Mouse (Mus musculus) thymus, adult 18-20 months (tissue): Measurements from ENCODE around the gene Lnx1.
A peak's percentile ranks its signal among the peaks of the same experiment; 100 is the strongest.

ENCODE experiments used
- DNase-seq, 2 experiments: peaks; one replicate each; pipeline ENCODE4 v3.0.0; 2022; ENCODE audit warnings: mixed read lengths in 2 of 2

Lnx1 gene

DNA sequence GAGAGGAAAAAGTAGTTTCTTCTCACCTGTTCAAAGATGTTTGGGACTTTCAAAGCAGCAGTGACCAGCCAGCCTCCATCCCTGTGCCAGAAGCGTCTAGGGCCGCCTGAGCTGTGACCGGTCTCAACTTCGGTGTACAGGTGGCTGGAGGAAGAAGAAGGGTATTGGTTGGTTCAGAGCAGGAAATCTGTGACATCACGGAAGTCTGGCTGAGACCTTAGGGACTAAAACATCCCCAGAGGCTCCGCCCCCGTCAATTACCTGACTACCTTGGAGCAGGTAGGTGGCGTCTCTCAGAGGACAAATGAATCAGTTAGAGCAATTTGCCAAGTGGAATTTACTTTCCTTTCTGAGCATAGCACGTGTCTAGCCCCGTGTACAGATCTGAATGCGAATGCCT is at the start of gene Lnx1:
Gene Lnx1 (minus strand): TSS at position 147 of the 400 bp plus-strand sequence.
- DNase-seq: no peak

DNA sequence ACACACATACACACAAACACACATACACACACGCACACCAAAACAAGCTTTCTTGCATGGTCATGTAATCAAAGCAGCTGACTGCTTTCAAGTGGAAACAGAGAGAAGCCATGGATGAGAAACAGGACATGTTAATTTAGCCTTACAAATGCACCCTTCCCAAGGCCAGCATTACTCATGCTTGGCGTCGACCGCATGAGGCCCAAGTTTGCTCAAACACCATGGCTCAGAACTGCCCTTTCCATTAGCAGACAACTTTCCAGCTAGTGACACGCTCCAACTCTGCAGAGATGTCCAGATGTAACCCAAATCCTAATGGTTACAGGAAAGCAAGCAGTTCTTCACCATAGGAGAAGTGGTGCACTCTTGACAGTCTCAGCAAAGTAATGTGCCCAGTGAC is 47.8 kb upstream of the Lnx1 start:
- DNase-seq: no peak

DNA sequence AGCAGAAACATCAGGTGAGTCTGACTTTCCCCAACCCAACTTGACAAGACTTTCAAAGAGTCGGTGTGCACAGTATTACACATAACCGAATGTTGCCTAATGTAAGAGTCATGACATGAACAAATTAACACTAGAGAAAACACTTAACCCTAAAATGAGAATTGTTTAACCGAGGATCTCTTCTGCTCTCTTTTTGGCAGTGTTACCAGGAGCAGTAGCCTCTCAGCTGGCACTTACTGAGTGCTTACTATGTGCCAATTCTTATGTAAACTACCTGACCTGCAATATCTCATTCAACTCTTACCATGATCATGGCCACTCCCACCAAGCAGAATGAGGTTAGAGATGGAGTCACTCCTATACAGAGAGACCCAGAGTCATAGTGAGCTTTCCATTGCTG is 44.8 kb upstream of the Lnx1 start:
- no peak for DNase-seq

DNA sequence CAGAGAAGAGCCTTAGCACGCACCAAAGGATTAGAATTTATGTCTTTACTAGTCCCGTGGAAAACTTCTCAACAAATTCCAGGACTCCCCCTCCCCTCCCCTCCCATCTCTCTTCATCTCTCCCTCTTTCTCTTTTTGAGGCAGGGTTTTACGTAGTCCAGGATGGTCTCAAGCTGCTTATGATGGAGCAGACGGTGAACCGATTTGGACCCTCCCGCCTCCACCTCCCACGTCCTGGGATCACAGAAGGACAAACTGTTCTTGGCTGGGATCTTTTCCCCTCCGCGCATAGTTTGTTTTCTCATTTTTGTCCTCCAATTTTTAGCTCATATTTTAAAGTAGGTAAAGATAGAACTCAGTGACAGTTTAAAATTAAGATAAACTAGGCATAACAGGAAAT is 38.2 kb upstream of the Lnx1 start:
- DNase-seq: no peak

DNA sequence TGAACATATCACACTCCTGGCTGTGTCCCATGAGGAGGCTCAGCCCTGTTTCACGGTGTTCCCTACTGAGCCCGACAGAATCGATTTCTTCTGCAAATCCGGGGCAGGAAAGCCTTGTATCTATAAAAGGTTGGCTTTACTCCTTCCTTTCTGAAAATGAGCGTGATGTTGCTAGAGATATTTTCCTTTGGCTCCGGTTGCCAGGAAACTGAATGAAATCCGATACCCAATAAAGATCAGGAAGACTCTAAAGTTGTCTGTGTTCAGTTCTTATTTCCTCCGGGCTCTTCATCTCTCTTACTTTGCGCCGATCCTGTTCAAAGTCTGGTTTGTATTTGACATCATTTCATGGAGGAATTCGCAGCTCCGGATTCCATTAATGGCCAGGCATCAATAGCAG is 36.7 kb upstream of the Lnx1 start:
- DNase-seq: no peak

DNA sequence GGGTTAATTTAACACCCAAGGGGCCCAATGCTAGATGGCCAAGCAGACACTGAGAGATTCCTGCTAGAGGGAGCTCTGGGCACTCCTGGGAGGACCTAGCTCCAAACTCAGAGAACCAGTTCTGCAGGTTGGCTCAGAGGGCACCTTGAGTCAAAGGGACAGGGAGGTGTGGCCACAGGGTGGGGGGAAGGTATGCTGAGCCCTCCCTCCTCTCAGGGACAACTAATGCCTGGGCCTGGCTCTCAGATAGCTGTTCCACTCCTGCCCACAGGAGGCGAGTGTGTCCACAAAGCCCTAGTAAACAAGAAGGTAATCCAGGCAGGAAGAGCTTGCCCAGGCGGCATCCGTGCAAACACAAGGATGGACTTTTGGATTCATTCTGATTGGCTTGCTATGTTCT is 35.6 kb upstream of the Lnx1 start:
- DNase-seq: no peak

DNA sequence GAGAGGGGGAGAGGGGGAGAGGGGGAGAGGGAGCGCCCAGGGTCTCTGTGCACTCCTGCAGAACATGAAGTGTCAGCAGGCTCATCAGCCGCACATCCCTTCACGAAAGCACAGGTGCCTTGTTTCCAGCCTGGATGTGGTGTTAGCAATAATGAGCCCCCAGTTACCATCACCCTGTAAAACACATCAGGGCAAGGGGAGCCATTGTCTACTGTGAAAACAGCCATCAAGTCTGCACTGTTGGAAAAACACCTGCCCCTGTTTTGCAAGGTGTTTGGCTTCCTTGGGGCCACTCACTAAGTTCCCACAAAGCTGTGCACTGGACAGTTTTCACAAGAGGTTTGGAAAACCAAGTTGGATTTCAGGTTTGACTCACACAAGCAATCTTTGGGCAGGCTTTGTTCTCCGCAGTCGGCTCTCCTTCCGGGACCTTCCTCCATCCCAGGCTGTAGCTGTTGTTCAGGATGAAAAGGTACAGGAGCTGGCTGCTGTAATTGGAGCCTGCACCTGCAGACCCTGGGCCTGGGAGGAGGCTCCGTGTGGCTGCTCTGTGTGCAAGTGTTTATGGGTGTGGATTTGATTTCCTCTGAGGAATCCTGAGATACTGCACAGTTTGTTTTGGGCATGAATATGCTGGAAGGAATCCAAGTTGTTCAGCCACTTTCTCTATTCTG is 31.3 kb upstream of the Lnx1 start:
- DNase-seq: no peak

DNA sequence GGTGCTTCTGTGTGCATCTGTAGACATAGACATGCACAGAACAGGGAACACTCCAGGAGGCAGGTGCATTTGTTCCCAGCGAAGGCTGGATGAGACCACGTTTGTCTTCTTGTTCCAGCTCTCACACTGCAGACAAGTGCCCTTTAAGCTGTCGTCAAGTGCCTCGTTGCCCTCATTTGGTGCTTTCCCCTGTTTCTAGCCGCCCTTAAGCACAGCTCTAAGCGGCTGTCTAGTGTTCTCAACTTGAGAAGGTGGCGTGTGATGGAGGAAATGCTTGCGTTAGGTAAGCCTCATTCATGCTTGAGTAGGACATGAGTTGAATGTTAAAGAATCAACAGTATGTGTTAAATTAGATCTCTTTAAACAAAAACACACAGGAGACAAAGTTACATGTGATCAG is 29.9 kb upstream of the Lnx1 start:
- no peak for DNase-seq

DNA sequence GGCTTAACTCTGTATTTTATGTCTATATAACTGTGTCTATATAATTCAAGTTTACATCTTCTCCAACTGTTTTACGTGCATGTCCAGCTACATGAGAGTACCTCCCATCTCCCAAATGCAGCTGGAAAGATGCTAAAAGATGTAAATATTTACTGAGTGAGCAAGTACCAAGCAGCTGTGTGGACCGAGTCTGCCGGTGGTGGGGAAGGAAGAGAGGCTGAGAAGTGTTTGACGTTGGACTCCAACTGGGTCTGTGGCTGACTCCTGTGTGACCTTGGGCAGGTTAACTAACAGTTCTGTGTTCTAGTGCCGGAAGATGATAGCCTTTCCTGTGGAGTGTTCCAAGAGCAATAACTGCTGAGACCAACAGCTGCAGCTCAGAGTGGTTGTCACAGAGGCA is 27.9 kb upstream of the Lnx1 start:
- DNase-seq: no peak

DNA sequence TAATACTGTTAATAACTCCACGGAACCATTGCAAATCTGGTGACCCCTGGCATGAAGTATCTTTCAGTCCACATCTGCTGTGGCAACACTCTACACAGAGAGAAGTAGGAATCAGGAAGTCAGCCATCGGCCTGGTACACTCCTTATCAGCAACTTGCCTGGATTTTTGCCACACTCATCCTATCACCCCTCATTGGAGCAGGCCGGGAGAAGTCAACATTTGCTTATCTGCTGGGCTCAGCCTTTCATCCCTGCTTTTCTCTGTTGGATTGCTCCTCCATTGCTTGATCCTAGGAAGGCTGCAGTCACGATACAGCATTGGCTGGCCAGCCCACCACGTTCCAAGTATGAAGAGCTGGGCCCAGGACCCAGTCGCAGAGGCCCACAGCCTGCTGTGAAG is 26.9 kb upstream of the Lnx1 start:
- no peak for DNase-seq

DNA sequence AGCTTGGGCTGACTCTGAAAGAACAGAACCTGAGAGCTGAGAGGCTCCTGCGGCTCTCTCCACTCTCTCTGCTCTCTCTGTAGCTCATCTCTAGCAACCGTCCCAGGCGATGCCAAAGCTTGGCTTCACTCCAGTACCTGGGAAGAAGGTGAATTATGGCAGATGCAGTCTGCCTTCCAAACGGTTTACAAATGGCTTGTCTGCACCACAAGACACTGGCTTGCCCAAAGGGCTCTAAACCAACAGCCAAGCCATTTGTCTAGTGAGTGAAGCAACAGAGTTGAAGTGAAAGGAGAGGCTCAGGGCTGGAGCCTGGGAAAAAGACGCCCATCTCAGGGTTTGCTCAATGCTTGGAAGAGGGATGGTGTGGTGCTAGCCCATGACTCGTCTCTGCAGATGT is 25.5 kb upstream of the Lnx1 start:
- no peak for DNase-seq

DNA sequence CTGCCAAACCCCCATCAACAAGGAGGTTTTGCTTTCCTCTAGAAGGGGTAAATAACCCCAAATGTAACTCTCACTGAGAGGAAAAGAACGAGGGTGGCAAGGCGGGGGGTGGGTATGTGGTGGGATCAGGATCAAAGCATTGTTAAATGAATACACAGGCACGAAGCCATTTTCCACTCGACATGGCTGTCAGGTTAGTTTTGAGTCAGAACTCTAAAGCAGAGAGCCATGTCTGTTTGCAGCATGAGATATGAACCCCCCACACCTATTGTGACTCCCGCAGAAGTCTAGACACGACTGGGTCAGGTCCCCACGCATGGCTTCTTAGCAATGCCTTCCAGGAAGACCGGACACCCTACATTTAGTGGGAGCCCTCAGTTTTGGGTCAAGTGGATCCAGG is 24.6 kb upstream of the Lnx1 start:
- no peak for DNase-seq

DNA sequence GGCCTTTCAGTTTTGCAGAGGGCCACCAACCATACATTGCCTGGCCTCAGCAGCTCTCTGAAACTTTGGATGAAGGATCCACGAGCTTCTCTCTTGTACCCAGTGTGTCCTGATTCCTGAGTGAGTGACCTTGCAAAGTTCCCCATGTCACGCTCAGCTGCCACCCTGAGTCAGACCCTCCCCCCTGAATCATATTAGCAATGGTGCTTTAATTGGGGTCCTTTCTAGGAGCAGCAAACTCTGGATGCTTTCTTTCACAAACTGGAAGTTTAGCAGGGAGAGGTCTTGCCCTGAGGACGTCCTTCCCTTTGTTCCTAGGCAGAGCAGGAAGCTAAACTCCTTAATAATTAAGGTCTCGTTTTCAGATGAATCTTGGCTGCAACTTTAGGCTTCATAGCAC is 22.8 kb upstream of the Lnx1 start:
- no peak for DNase-seq

DNA sequence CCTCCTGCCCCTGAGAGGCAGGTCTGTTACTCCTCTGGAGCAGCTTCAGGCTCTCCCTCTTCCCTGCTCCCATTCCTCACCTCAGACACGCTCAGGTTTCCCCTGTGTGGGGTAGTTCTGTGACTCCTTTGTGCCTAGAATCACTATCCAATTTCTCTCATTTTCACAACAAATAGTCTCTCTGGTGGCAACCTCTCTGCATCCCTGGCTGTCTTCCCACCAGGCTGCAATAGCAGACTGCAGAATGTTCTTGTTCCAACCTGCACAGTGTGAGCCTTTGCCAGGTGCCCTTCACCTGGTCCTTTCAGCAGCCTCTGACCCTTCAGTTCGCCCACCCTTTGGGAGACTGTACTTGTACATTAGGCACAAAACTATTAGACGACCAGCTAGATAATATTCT is 19.1 kb upstream of the Lnx1 start:
- DNase-seq: no peak

DNA sequence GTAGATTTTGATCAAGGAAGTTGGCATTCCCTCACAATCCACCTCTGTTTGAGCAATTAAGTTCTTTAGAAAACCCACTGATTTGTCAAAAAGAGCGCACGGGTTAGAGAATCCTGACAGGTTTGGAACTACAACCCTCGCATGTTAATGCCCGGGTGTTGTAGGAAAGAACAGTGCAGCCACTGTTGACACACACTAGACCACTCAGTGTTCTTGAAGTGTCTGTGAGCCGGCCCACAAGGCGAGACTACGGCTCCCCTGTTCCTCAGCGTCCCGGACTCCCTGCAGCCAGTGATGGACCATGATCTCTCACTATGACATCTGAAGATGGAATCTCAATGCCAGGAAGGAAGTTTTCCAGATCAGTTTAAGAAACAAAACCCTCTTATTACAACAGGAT is 17.9 kb upstream of the Lnx1 start:
- no peak for DNase-seq

DNA sequence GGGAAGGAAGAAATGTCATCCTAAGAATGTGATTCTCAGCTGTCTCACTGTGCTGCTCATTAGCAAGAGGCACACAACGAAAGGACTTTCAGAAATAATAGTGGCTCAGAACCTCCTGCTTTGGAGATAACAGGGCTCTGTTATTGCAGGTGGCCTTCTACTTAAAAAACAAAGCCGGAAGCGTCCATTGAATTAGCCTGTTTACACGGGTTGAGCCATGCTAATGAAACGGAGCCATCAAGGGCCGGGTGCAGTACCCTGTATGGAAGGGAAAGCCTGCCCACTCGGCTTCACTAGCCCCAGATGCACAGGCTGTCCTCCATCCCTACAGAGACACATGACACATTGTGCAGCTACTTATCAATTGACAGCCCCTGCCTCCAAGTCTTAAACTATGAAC is 13.5 kb upstream of the Lnx1 start:
- DNase-seq: no peak

DNA sequence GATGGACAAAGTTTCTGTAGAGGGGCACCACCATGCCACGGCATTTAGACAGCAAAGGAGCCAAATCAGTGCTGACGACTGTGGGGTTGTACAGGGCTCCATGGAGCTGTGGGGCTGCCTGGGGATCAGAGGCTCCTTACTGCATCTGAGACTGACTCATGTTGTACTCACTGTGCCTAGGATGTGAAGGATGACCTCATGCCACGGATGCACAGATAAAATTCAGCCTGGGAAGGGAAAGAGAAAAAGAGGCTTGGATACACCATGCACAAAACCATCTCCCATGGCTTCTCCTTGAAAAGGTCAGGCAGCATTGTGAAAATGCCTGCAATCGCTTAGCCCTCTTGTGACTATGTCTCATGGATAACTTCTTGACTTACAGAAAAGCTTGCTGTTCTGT is 10.1 kb upstream of the Lnx1 start:
- DNase-seq: no peak

DNA sequence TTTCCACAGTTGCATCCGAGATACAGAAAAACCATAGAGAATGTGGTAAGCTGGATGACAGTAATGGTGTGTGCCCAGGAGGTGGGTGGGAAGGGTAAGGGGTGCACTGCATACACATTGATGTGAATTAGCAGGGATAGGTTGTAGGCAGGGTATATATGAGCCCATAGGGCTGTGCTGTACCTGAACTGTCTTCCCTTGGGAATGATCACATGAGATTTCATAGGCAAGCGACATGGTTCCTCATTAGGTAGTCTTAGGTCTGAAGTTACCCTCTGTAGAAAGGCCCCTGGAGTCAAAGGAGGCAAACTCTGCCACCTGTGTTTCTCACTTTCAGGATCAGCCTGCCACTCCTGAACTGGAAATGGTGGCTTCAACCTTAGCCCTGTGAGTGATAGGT is 9.3 kb upstream of the Lnx1 start:
- no peak for DNase-seq

DNA sequence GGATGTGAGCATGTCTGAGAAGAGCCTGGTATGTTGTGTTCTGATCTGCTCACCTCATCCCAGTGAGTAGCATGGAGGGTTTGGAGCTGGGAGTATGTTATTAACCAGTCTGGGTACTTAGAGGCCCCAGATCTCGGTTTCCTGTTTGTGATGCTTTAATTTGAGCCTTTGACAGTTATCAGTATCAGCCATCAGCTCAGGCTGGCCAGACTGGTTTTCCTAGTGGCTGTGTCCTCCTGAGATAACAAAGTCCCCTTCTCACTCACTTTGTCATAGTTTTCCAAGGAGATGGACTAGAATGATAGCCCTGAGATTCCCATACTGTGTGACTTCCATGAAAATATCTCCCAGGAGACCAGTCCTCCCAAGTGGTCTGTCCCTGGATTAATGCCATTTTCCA is 8.3 kb upstream of the Lnx1 start:
- no peak for DNase-seq

DNA sequence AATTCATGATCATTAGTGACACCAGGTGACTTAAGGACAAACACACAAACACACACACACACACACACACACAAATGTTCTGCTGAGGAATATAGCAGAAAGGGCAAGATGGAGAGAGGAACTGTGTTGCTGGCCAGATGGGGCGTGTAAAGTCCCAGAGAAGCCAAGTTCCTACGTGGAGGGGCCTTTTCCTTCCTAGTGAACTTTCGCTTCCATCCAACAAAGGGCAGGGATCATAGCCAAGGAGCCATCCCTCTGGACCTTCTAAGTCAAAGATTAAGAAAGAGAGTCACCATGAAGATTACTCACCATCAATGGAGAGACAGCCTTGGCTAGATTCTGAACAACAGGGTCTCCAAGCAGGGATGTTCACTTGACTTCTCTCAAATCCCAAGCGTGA is 7.5 kb upstream of the Lnx1 start:
- no peak for DNase-seq

DNA sequence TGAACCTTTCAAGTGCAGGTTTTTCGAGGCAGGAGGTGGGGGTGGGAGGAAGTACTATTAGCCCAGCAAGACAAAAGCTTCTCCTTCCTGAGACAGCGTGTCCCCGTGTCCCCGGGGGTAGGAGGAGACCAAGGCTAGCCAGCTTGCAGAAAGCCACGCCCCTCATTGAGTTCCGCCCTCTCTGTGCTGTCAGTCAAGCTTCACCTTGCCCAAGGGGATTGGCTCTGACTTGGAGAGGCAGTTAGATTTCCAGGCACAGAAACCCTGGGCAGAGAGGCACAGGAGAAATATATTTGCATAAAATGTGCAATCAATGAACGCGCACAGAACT is 1.7 kb upstream of the Lnx1 start:
- DNase-seq: peak; percentile 72 to 82

DNA sequence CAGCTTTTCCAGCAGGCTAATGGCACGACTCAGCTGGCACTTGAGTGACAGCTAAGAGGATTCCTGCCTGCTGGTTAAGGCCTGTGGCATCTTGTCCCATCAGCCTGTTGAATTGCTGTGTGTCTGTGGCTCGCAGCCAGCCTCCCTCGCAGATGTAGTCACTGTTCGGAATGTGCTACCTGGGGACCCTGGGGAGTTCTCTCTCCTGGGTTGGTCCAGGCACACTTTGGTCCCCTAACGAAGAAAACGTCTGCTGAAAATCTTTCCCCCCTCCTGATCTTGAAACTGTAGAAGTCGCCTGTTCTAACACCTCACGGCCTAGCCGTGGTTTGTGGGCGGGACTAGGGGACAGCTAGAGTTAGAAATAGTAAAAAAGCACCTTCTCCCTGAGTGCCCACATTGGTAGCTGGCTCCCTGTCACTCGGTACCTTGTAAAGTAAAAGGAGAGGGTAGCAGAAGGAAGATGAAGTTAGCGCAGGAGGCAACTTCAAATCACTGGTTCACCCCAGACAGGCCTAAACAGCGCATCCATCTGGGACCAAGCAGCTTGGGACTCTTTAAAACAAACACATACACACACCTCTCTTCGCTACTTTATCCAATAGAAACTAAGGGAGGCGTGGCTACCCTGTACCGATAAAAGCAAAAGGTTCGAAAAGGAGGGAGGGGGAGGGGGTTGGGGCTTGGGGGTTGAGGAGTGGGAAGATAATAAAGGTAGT is 1.2 kb upstream of the Lnx1 start:
- DNase-seq: peak in 1 of 2 experiments; percentile 17

DNA sequence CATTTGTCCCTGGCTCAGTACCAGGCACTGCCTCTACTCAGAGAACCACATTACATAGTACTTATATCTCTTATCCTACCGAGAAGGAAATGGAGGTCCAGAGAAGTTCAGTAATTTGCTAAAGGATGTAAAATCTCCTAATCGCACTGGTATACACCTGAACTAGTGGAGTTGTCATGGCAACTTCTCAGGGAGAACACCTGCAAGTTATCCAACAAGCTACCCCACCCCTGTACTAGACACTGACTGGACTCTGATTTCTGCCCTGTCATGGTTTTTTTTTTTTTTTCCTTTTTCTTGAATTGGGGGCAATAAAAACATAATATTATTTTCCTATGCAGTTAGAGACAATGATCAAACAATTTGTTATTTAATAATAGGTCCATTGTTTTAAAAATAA is 1.8 kb downstream of the Lnx1 start:
- no peak for DNase-seq

DNA sequence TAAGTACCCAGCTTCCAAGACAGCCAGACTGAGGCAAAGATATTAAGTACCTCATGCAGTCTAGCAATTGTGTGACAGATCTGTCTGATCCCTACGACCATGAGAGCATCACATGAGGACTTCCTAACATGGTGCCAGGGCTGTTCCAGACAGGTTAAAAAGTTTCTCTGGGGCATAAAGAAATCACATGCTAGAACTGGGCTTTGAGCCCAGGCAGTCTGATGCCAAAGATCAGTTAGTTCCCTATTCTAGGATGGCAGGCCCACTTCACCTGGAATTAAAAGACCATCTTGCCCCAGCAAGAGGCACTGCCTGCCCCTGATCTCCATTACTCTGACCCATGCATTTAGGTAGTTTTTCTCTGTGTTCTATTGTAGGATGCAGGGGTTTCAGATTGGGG is 3.0 kb downstream of the Lnx1 start:
- no peak for DNase-seq

DNA sequence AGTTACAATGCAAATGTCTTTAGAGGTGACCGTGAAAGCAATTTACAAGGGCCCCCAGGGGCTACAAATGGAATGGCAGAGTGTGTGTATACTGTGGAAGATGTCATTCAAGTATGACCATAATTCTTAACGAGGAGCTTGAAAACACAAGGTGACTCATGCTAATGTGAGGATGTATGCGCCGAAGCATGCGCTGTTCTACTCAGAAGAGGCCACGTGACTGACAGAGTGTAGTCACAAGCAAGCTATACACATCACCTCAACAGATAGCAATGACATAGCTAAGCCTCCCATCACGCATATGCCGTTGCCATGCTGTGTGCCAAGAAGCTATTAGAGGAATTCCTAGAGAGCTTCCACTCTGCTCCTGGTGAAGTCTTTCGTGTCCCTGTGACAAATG is 5.2 kb downstream of the Lnx1 start:
- no peak for DNase-seq
